Mouse (Mus musculus) hindbrain, embryonic 13.5 days (tissue): ENCODE measurements at regions not wholly inside any gene's neighbourhood (a gene's known extent, or its start where the extent isn't known, plus 50 kb on each side); places are given as distances from the start of the nearest gene placed in this dataset.

Experiments used
- ATAC-seq: fragments of 200-750 bp; cut with Nextera tagmentation; 2 replicates; pipeline ENCODE4 v1.8.0; 2017; ENCODE audit warnings: moderate TSS enrichment; ENCODE audit not compliant: low FRiP score
- H3K27ac ChIP-seq: fragments of 300-500 bp; sonication (generic); 2 replicates; pipeline ENCODE4 v1.5.1; 2015; ENCODE audit warnings: inconsistent platforms, mild to moderate bottlenecking, moderate library complexity
- H3K27me3 ChIP-seq: fragments of 300-500 bp; sonication (generic); 2 replicates; pipeline ENCODE4 v1.6.1; 2015; ENCODE audit warnings: mild to moderate bottlenecking, inconsistent platforms
- H3K36me3 ChIP-seq: fragments of 300-500 bp; sonication (generic); 2 replicates; pipeline ENCODE4 v1.6.1; 2015; ENCODE audit warnings: mild to moderate bottlenecking, inconsistent platforms
- H3K4me1 ChIP-seq: fragments of 300-500 bp; sonication (generic); replicated peaks from 2 replicates; pipeline ENCODE4 v1.6.1; 2015; ENCODE audit warnings: inconsistent platforms
- H3K4me2 ChIP-seq: fragments of 300-500 bp; sonication (generic); 2 replicates; pipeline ENCODE4 v1.6.1; 2015; ENCODE audit warnings: inconsistent platforms, mild to moderate bottlenecking, moderate library complexity
- H3K4me3 ChIP-seq: fragments of 300-500 bp; sonication (generic); 2 replicates; pipeline ENCODE4 v1.5.1; 2015; ENCODE audit warnings: mild to moderate bottlenecking, inconsistent platforms
- H3K9ac ChIP-seq: fragments of 300-500 bp; sonication (generic); 2 replicates; pipeline ENCODE4 v1.6.1; 2015; ENCODE audit warnings: mild to moderate bottlenecking, inconsistent platforms
- H3K9me3 ChIP-seq: fragments of 300-500 bp; sonication (generic); 2 replicates; pipeline ENCODE4 v1.6.1; 2016; ENCODE audit warnings: inconsistent platforms
- WGBS: fragments of 180-500 bp; shearing (Covaris S2); methylation state at CpG from one replicate; pipeline ENCODE4 v1.1.7; 2015; 5-methylcytosine and 5-hydroxymethylcytosine counted together

- WGBS: 89% methylated on average over 3 of the region's 3 CpGs
Measured at GRCm38 (mm10) chr11:64610724-64611123, 174.3 kb upstream of the F930015N05Rik start.

GRCm38 (mm10) chr11:64615140-64615539 lies 178.7 kb upstream of the F930015N05Rik start:
- Histone ChIP-seq H3K4me1 (no peaks in the 10 kb centered on the region), H3K9ac (no peak overlapping the region), H3K4me2 (no peak overlapping the region), H3K27ac (no peak overlapping the region), H3K9me3 (no peaks in the 10 kb centered on the region), H3K36me3 (no peaks in the 10 kb centered on the region), H3K4me3 (no peak overlapping the region), H3K27me3 (no peaks in the 10 kb centered on the region)
- no peak for ATAC-seq
- WGBS: 85% methylated on average over 1 of the region's 1 CpGs

More at GRCm38 (mm10) chr11:64610724-64611123, 174.3 kb upstream of the F930015N05Rik start:
- H3K9ac ChIP-seq: no peak overlapping the region
- no peaks in the 10 kb centered on the region for H3K9me3 ChIP-seq
- no peaks in the 10 kb centered on the region for H3K4me1 ChIP-seq
- no peaks in the 10 kb centered on the region for H3K27me3 ChIP-seq
- no peak for ATAC-seq
- no peaks in the 10 kb centered on the region for H3K36me3 ChIP-seq
- no peak overlapping the region for H3K27ac ChIP-seq
- no peak overlapping the region for H3K4me3 ChIP-seq
- H3K4me2 ChIP-seq: no peak overlapping the region

GRCm38 (mm10) chr11:64618631-64619385 lies 182.4 kb upstream of the F930015N05Rik start:
- no peak overlapping the region for H3K27ac ChIP-seq
- H3K9me3 ChIP-seq: no peaks in the 10 kb centered on the region
- no peak overlapping the region for H3K4me3 ChIP-seq
- H3K4me1 ChIP-seq: no peaks in the 10 kb centered on the region
- no peaks in the 10 kb centered on the region for H3K36me3 ChIP-seq
- no peak overlapping the region for H3K9ac ChIP-seq
- WGBS: 71% methylated on average over 5 of the region's 5 CpGs
- no peak for ATAC-seq
- no peaks in the 10 kb centered on the region for H3K27me3 ChIP-seq
- no peak overlapping the region for H3K4me2 ChIP-seq

GRCm38 (mm10) chr11:64627180-64627579 lies 190.7 kb upstream of the F930015N05Rik start:
- Histone ChIP-seq H3K36me3 (no peaks in the 10 kb centered on the region), H3K9ac (no peak overlapping the region), H3K4me2 (no peak overlapping the region), H3K4me3 (no peak overlapping the region), H3K4me1 (no peaks in the 10 kb centered on the region), H3K9me3 (no peaks in the 10 kb centered on the region), H3K27me3 (no peaks in the 10 kb centered on the region), H3K27ac (no peak overlapping the region)
- ATAC-seq: no peak
- 82% methylated on average over 7 of the region's 7 CpGs for WGBS

- Histone ChIP-seq H3K36me3 (no peaks in the 10 kb centered on the region), H3K27me3 (no peaks in the 10 kb centered on the region), H3K4me2 (no peak overlapping the region), H3K4me3 (no peak overlapping the region), H3K27ac (no peak overlapping the region), H3K9ac (no peak overlapping the region), H3K4me1 (no peaks in the 10 kb centered on the region), H3K9me3 (no peaks in the 10 kb centered on the region)
- WGBS: 32% methylated on average over 4 of the region's 4 CpGs
- no peak for ATAC-seq
Measured at GRCm38 (mm10) chr11:64640947-64641346, 204.5 kb upstream of the F930015N05Rik start.

- Histone ChIP-seq H3K4me3 (no peak overlapping the region), H3K9ac (no peak overlapping the region), H3K27ac (no peak overlapping the region), H3K9me3 (no peaks in the 10 kb centered on the region), H3K4me2 (no peak overlapping the region), H3K36me3 (no peaks in the 10 kb centered on the region), H3K27me3 (no peaks in the 10 kb centered on the region), H3K4me1 (no peaks in the 10 kb centered on the region)
- ATAC-seq: no peak
- WGBS: 85% methylated on average over 5 of the region's 5 CpGs
Measured at GRCm38 (mm10) chr11:64643171-64643570, 206.7 kb upstream of the F930015N05Rik start.

GRCm38 (mm10) chr11:64647938-64648337 lies 211.5 kb upstream of the F930015N05Rik start:
- H3K27ac ChIP-seq: no peak overlapping the region
- no peaks in the 10 kb centered on the region for H3K4me1 ChIP-seq
- no peaks in the 10 kb centered on the region for H3K9me3 ChIP-seq
- WGBS: 71% methylated on average over 2 of the region's 2 CpGs
- no peaks in the 10 kb centered on the region for H3K36me3 ChIP-seq
- H3K4me3 ChIP-seq: no peak overlapping the region
- no peak overlapping the region for H3K9ac ChIP-seq
- no peak overlapping the region for H3K4me2 ChIP-seq
- 0 out of 2 replicates have a peak, but pooled peaks cover 2% of the 10 kb centered on the region for H3K27me3 ChIP-seq
- ATAC-seq: no peak

- Histone ChIP-seq H3K9me3 (no peaks in the 10 kb centered on the region), H3K27ac (no peak overlapping the region), H3K4me1 (no peaks in the 10 kb centered on the region), H3K27me3 (0 out of 2 replicates have a peak, but pooled peaks cover 2% of the 10 kb centered on the region), H3K4me2 (no peak overlapping the region), H3K36me3 (no peaks in the 10 kb centered on the region), H3K4me3 (no peak overlapping the region), H3K9ac (no peak overlapping the region)
- ATAC-seq: no peak
- WGBS: 77% methylated on average over 10 of the region's 10 CpGs
Measured at GRCm38 (mm10) chr11:64650571-64651282, 214.3 kb upstream of the F930015N05Rik start.

- Histone ChIP-seq H3K9ac (no peak overlapping the region), H3K4me1 (no peaks in the 10 kb centered on the region), H3K4me2 (no peak overlapping the region), H3K9me3 (no peaks in the 10 kb centered on the region), H3K27ac (no peak overlapping the region), H3K4me3 (no peak overlapping the region), H3K36me3 (no peaks in the 10 kb centered on the region), H3K27me3 (0 out of 2 replicates have a peak, but pooled peaks cover 2% of the 10 kb centered on the region)
- no peak for ATAC-seq
Measured at GRCm38 (mm10) chr11:64652811-64653210, 216.4 kb upstream of the F930015N05Rik start.

- H3K27ac ChIP-seq: no peak overlapping the region
- H3K4me3 ChIP-seq: no peak overlapping the region
- no peak overlapping the region for H3K9ac ChIP-seq
- 0 out of 2 replicates have a peak, but pooled peaks cover 2% of the 10 kb centered on the region for H3K27me3 ChIP-seq
- no peak for ATAC-seq
- no peaks in the 10 kb centered on the region for H3K36me3 ChIP-seq
- no peaks in the 10 kb centered on the region for H3K9me3 ChIP-seq
- WGBS: 88% methylated on average over 1 of the region's 1 CpGs
- H3K4me1 ChIP-seq: no peaks in the 10 kb centered on the region
- no peak overlapping the region for H3K4me2 ChIP-seq
Measured at GRCm38 (mm10) chr11:64655162-64655561, 218.7 kb upstream of the F930015N05Rik start.

GRCm38 (mm10) chr11:64663166-64663565 lies 226.7 kb upstream of the F930015N05Rik start:
- no peaks in the 10 kb centered on the region for H3K9me3 ChIP-seq
- no peak for ATAC-seq
- 37% methylated on average over 6 of the region's 6 CpGs for whole genome bisulfite sequencing
- no peak overlapping the region for H3K4me2 ChIP-seq
- peaks cover 10% of the 10 kb centered on the region; the same call in 1 of the 2 replicates for H3K4me1 ChIP-seq
- no peaks in the 10 kb centered on the region for H3K27me3 ChIP-seq
- no peak overlapping the region for H3K4me3 ChIP-seq
- H3K27ac ChIP-seq: no peak overlapping the region
- no peak overlapping the region for H3K9ac ChIP-seq
- H3K36me3 ChIP-seq: no peaks in the 10 kb centered on the region

GRCm38 (mm10) chr11:64667010-64667409 lies 230.6 kb upstream of the F930015N05Rik start:
- Histone ChIP-seq H3K9me3 (no peaks in the 10 kb centered on the region), H3K36me3 (no peaks in the 10 kb centered on the region), H3K27ac (no peak overlapping the region), H3K27me3 (no peaks in the 10 kb centered on the region), H3K4me2 (no peak overlapping the region), H3K4me1 (peaks cover 10% of the 10 kb centered on the region; the same call in 1 of the 2 replicates), H3K4me3 (no peak overlapping the region), H3K9ac (no peak overlapping the region)
- 86% methylated on average over 3 of the region's 3 CpGs for WGBS
- no peak for ATAC-seq
